Mouse (Mus musculus) CD4-positive, CD25-positive, alpha-beta regulatory T cell, adult 4 months (primary cell): ENCODE results near the gene Olfr1395. TPM values are rescaled to one million over a fixed set of nuclear protein-coding genes. Genes with fewer than 3 reads are reported as not detected.

ENCODE experiments used
- ATAC-seq: one replicate; pipeline ENCODE4 v1.8.0; 2017
- polyA plus RNA-seq, 2 experiments: library from polyadenylated mRNA; unstranded; fragments of 100-300 nt; shearing (Covaris generic); gene quantifications; one replicate each; pipeline ENCODE4 v1.2.1; 2017

Gene Olfr1395
- polyA plus RNA-seq, result not detected

DNA sequence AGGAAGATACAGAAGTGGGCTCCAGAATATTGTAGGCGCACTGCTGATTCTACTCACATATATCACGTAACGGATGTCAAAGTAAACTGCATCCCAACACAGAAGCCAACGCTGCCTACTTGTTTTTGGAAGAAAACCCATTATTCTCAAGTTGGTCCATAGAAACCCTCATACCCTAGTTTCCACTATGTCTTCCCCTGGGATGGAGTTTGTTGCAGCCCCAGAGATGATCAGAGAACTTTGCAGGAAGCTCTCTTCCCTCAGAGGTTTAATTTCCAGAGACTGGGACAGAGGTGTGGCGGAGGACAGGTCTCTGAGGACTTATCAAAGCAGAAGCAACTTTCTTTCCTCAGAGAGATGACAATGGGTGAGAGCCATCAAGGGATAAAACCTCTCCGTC, at the start of gene Olfr1395:
Gene Olfr1395, plus strand, starts transcription at position 301 of the 400 bp plus-strand sequence.
- ATAC-seq, result no peak

DNA sequence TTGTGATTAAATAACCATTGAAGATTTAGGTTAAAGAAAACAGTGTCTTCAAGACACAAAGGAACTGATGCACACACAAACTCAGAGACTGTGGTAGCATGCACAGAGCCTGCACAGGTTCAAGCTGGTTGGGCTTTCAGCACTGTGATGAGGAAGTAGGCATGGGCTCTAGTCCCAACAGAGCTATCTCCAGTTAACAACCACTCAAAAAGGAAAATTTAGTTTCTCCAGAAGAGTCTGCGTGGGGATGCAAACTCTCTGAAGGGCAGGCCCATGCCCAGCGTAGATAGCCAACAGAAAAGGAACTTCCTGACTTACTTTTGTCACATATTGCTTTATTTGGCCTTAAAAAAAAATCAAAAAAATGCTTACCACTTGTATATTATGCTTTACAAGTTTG, 49.3 kb upstream of the Olfr1395 start:
- ATAC-seq, result no peak

DNA sequence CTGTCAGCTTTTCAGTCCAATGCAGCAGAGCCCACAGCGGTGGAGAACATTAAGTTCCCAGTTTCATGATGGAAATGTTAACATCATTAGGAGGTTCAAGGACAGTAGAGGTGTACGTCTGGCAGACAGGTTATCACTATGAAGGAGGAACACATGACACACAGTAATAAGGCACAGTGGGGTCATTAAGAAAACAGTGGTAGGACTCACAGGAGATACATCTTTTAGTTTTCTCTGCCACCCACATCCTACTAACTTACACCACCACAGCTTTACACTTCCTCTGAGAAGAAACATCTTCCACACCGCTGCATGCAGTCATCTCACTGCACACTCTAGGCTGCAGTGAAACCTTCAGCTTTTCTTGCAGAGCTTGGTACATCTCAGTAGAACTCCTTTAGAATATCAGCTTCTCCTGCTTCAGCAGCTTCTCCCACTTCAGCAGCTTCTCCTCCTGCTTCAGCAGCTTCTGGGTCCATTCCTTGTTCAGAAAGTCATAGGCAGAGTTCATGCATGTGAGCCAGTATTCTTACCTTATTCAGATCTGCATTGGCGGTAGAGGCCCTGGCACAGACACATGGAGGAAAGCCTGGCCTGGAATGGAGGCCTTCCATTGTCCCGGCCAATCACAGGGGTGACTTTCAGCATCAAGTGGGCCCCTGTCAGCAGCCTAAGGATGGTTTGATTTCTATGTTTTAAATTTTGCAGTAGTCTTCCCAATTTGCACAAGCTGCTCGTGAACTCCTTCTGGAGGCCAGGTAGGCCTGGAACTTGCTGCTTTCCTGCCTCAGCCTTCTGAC, 48.0 kb upstream of the Olfr1395 start:
- ATAC-seq, result peak; percentile 73

DNA sequence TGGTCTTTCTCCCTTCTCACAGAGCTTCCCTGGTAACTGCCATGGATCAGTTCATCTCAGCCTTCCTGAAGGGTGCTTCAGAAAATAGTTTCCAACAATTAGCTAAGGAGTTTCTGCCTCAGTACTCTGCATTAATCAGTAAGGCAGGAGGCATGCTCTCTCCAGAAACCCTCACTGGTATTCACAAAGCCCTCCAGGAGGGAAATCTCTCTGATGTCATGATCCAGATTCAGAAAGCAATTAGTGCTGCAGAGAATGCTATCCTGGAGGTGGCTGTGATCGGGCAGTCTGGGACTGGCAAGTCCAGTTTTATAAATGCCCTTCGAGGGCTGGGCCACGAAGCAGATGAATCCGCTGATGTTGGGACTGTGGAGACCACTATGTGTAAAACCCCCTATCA, 46.7 kb upstream of the Olfr1395 start:
- ATAC-seq, result no peak

DNA sequence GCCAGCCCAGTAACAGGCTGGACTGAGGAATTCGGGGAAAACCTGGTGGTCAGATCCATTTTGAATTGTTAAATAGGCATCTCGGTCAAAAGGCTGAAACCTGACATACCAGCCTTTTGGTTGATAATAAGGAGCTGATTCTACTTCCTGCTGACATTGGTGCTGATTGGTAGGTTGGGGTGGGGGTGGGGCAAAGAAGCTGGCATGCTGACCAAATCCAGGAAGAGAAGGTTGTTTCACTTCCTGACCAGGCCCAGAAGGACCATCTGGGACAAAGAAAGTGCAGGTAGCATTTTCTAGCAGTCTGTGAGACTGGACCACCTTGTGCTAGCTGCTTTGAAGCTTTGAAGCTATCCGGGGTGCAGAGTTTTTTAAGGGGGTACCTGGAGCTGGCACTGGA, 41.7 kb upstream of the Olfr1395 start:
- ATAC-seq, result peak; percentile 73

DNA sequence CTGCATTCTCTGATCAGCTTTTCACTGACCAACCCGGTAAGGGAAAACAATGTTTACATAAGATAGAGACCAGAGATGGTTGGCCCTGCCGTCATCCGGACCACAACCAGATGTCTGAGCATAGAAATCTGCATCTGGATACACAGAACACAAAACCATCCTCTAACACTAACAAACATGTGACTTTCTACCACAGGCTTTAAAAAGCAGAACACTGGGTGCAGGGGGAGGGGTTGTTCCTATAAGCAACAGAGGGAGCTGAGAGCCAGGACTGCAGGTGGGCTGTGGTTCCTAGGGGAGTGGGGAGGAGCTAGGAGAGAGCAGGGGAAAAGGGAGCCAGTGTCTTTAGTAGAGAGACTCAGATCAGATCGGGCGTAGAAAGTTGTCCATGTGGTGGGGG, 40.6 kb upstream of the Olfr1395 start:
- ATAC-seq, result no peak

DNA sequence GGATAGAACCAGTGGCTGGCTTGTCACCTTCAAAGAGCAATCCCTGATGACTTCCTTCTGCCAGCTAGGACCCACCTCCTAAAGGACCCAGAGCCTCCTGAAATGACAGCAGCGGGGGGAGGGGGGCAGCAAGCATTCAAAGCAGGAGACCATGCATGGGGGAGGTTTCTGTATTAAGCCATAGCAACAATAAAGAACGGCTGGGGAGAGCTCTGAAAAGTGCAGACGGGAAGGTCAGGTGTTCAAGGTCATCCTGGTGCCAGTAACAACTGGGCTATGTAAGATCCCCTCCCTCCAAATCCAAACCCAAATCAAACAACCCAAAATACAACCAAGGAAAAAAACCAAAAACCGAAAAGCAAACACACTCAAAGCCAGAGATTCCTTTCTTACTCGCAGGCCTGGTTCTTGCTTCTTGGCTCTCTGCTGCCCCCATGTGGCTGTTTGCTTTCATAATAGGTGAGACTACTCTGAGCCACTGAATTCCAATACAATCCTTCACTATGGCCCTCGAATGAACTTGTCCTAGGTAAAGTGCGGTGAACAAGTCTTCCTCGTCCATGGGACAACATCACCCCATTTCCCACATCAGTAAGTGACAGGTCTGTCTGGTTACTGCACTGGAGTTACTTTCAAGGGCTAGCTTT, 38.9 kb upstream of the Olfr1395 start:
- ATAC-seq, result peak; percentile 74

DNA sequence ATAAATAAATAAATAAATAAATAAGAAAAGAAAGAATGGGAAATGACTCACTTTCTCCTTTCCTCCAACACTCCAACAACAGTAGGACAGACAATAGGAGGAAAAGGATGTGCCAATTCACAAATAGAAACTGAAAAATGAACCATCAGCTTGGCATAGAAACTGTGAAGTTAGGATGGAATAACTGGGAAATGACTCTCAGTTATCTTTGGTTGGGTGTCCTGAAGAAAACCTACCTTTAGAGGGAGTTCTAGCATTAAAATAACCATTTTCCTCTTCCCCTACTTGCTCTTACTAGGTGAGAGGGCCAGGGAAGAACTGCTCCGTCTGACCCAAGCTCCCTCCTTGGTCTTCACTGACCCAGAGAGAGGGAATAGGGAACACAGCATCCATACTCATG, 36.3 kb upstream of the Olfr1395 start:
- ATAC-seq, result no peak

DNA sequence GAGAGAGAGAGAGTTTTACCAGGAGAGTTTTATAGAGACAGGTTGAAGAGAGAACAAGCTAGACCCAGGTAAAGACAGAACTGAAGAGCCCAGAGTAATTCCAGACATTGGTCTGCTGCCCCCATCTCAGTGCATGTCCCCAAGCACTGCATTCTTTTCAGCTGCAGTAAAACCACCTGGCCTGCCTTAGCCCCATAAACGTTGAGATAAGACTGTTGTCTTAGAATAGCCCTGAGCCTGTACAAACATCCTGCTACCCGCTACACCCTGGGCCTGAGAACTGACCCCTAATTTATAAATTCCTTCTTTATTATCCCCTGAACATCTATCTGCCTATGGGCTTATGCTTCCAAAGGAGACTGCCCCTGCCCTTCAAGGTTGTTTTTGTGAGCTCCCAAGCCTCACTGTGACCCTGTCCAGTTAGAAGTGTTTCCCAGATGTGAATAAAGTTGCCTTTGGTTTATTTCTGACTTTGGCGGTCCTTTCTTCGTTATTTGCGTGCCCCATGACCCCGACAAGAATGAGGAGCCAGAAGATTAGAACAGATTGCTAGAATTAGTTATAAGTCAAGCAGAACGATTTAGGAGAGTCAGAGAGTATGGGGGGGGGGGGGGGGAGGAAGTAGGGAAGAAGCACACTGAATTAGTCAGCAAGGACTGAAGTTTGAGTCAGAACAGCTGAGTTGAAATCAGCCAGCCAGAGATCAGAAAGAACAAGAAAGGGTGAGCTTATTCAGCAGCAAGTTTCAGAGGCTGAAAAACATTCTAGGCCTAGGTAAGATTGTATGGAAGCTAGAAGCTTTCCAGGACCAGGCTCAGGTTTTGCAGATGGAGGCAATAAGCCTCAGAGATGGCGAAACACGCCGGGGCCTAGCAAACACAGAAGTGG, 34.2 kb upstream of the Olfr1395 start:
- no peak for ATAC-seq

DNA sequence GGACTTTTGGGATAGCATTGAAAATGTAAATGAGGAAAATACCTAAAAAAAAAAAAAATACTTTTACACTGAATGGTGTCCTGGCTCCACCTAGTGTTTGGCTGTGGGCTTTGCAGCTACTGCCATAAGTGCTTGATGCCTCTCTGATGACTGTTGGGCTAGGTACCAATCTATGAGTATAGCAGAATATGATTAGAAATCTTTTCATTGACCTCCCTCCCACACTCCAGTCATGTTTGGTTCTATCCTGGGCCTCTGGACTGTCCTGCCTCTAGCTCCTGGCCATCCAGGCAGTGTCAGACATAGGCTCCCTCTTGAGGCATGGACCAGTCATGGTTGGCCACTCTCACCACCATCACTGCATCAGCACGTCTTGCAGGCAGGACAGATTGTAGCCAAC, 33.2 kb upstream of the Olfr1395 start:
- peak; percentile 62 for ATAC-seq

DNA sequence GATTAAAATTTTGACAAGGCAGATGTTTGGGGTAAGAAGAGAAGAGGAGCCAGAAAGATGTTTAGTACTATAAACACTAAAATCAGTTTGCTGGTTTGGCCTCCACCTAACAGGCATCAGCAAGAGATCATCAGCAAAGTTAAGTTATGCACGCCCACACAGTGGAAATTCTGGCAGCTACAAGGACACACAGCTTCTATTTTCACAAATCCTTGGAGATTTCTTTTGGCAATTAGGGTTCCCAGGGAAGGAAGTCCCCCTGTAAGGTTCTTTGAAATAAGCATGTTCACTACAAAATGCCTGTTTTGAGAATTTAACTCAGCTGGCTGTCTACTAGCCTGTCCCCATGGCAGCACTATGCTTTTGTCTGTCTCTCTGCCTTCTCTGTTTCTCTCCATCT, 31.1 kb upstream of the Olfr1395 start:
- ATAC-seq, result no peak

DNA sequence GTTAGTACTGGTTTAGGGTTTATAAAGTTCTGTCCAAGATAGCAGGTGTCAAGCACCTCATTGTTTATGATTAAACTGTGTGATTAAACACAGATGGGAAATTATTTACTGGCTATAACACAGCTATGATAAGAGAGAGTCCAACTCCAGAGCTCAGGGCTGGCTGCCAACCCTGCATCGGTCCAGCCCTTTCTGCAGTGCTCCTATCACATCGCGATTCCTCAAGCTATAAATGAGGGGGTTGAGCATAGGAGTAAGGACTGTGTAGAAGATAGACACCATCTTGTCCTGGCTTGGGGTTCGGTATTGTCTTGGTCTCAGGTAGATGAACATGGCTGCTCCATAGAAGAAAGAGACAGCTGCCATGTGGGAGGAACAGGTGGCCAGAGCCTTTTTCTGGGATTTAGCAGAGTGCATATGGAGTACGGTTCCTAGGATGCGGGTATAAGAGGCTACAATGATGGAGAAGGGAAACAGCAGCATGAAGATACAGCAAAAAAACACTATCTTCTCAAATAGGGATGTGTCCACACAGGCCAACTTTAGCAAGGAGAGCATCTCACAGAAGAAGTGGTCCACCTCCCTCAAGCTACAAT, 29.4 kb upstream of the Olfr1395 start:
- ATAC-seq, result no peak

DNA sequence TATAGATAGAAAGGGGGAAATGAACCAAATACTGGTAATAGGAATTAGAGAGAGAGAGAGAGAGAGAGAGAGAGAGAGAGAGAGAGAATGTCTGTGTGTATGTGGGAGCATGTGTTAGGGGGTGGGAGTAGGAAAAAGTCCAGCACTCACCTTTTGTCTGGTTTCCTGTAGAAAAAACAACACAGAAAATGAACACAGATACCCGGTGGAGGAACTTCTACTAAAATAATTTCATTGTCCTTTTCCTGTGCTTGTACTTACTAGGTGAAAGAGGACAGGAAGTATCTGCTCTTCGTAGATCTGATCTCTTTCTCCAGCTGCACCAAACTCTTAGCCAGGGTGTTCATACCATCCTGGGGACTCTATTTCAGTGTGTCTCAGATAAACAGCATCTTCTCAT, 27.9 kb upstream of the Olfr1395 start:
- peak; percentile 17 for ATAC-seq

DNA sequence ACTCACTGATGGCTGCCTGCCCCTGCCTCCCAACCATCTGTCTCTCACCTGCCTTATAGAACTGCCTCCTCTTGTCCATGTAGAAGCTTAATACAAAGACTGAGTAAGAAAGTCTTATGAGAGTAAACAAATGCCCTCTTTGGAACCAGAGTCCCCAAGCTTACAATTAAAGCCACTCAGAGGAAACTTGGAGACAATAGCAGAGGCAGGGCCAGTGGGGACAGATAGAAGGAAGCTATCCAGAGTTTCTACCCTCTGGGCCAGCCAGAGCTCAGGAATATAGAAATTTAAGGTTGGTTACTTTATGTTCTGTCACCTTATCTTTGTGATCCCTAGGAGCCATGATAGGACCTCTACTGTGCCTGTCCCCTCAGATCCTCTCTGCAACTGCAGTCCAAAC, 27.3 kb upstream of the Olfr1395 start, which contains the start of gene Olfr1396:
Gene Olfr1396, minus strand, starts transcription at position 101 of the 400 bp plus-strand sequence.
- no peak for ATAC-seq

DNA sequence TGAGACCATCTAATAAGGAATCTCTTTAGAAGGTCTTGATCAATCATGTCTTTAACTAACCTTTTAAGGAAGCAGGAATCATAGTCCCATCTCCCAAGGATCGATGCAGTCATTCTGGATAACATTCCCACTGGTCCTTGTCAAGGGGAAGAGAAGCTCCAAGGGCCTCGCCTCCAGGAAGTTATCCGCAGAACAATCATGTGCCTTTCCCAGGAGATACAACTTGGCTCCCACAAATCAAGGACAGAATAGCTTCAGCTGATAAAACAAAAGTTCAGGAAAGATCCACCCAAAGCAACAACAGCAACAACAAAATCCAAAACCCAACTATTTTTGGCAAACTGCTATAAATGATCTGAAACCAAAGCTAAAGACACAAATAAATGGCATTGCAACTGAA, 22.4 kb upstream of the Olfr1395 start:
- ATAC-seq, result no peak

DNA sequence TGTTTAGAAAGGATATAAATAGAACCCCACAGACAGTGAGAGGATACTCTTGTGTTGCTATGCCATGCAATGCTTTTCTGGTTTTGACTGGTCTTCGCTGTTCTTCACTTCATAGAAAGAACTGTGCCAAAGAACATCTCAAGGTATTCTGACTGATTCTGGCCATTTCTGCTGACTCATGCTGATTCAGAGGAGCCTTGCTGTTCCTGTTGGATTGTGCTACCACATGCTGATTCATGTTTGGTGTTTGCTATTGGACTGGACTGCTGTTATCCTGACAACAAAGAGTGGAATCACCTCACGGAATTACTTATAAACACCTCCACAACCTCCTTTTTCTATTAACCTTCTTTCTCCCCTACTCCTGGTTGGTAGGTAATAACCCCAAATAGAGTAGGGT, 17.9 kb upstream of the Olfr1395 start:
- no peak for ATAC-seq

DNA sequence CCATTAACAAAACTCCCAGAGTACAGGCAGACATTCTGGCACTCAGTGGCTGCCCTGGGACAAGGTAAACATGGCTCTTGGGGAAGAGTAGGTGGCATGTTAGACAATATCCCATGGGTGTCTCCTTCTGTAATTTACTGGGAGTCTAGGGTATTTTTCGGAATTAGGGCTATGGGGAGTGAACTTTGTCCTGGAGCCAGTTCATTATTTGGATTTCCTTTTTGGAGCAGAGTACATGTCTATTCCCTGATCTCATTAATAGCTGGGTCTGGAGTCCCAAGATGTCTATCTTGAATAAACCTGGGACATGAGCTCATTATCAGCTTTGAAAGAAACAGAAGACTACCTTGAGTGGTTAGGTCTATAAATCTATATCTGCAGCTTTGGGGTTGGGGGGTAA, 12.0 kb downstream of the Olfr1395 start, which contains the start of gene Olfr1394:
Gene Olfr1394, plus strand, starts transcription at position 301 of the 400 bp plus-strand sequence.
- no peak for ATAC-seq

DNA sequence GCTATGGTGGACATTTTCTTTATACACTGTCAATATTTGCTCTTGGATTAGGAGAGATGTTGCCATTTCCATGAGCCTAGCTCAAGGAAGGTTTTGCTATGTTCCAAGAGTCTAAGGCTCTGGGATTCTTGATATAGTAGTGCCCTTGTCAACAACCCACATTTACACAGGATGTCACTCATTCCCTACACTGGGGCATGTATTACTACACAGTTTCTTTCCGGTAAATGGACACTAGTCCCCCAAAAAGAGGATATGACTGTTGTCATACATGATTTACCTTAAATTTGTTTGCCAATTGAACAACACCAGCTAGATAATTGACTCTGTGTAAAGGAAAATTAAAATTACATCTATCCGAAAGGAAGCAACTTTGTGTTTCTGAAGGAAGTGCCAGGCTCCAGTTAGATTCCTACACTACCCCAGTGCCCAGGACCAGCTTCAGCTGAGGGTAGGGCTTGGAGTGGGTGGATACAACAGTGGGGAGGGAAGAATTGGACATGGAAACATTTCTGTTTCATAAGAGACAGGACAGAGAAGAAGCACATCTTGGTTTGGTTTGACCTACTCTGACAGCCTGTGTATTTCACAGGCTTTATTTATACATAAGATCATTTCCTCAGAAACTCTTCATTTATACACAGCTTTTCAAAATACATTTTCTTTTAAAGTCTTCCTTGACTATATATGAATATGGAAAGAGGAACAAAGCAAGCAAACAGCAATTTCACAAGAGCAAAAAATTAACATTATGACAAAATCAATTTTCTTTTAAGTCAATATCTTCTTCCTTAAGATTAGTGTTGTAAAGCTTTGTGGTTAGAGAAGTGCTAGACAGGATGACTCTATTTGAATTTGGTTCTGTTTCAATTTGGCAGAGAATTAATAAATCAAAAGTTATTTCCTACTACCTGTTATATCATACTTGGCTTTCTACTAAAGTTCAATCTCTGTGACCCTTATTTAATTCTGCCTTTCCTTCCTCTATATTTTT, 15.0 kb downstream of the Olfr1395 start:
- ATAC-seq, result no peak

DNA sequence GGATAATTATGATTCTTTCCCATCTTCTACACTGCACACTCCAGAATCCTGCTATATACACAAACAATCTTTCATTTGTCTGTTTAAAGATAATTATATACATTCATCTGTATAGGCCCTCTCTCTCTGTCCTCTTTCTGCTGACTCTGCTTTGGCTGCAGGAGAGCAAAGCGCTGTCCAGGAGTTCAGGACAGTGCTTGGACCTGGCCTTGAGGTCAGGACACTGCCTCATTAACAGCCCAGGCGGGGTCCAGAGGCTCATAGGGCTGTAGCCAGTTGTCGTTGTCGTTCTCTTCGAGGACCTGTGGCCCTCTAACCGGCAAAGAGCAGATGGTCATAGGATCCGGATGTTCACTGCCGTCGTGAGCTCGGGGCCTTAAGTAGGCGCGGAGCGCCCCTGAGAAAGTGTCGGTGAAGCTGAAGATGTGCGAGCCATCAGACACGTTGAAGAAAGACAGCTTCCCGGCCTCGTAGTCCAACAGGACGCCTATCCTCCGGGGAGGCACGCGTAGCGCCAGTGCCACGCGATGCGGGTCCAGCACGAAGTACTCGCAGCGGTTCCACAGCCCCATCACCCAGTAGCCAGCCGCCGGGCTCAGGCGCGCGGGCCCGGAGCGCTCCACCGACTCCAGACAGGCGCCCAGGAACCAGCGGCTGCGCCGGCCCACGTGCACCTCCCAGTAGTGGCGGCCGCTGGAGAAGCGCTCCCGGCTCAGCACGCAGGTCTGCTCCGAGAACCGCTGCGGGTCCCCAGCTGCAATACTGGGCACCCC, 27.0 kb downstream of the Olfr1395 start:
- no peak for ATAC-seq

DNA sequence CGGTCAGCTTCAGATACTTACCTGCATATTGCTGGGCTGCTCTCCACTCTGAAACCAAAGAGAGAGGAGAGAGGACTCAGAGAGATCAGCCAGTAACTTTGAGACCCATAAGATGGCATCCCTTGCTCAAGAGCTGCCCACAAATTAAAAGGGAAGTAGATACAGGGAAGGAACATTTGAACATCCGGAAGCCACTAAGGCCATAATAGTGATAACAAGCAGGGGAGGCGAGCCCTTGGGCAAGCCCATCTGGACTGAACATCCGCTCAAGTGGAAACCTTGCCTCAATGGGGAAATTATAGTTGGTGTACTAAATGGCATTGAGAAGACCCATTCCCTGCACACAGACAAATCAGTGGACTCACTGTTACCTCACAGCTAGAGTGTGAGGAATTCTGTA, 28.5 kb downstream of the Olfr1395 start:
- no peak for ATAC-seq

DNA sequence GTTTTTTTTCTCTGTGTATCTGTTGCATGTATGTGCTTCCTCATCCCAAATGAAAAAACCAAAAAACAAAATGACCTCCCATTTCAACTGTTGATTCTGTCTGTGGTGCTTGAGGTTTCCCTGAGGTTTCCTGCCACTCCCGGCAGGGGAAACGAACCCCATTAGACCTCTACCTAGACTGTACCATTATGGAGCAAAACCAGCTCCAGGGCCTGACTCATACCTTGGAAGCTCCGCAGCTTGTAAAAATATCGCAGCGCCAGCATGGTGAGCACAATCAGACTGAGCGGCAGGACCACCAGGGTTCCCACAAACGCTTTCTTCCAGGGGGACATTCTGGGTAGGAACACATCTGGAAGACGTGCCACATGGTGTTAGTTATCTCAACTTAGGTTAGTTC, 33.3 kb downstream of the Olfr1395 start:
- ATAC-seq, result no peak
